Mouse (Mus musculus): ENCODE measurements around the gene Ajap1. TPM values are rescaled to one million over a fixed set of nuclear protein-coding genes. Genes with fewer than 3 reads are reported as not detected.

The Ajap1 gene
- polyA plus RNA-seq, 1 experiment: not detected

GRCm38 (mm10) chr4:153358243-153358550 is 124.4 kb downstream of the Ajap1 start:
- Histone ChIP-seq H3K27ac (ENCODE audit: control insufficient read depth, insufficient read depth, low read depth, low read length) (no peak overlapping the region), H3K4me1 (ENCODE audit: control insufficient read depth, insufficient read depth, low read length) (no peaks in the 10 kb centered on the region; the same call in 1 of the 2 replicates), H3K36me3 (ENCODE audit: control insufficient read depth, insufficient read depth, low read length) (no peaks in the 10 kb centered on the region), H3K4me3 (ENCODE audit: control insufficient read depth, low read depth, low read length) (no peak overlapping the region), H3K27me3 (ENCODE audit: control insufficient read depth, insufficient read depth, low read length) (no peaks in the 10 kb centered on the region)
- TF ChIP-seq CTCF (IDR thresholded peaks at IDR 0.05; ENCODE audit: control insufficient read depth, insufficient read depth, insufficient replicate concordance, low read depth, low read length) (no peak), POLR2A (IDR thresholded peaks at IDR 0.05; ENCODE audit: control insufficient read depth, low read depth, low read length) (no peak)

DNA sequence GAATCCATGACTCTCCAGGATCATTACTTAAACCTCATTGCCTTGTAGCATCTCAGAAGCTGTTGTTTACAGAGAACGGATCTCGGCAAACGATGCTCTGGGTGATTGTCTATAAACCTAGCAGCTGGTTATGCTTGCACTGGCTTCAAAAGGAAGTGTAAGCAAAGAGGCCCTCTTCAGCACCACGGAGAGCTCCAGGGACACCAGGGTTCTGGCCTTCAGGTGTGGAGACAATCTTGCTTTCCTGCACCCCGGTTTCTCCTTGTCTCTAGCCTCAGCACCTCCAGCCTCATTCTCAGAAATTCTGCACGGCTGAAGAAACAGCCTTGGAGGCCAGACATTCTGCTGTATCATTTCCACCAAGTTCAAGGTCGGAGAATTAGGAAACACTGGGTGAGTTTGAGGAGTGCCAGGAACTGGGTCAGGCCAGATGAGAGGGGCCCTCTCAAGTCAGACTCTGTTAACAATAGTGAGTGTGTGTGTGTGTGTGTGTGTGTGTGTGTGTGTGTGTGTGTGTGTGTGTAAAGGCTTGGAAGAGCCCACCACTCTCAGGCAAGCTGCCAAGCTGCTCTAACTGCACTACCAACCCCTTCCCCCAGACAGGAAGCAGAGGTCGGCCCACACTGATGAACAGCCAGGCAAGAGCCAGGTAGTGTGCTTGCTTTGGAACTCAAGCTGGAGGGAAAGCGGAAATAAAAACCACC is 124.9 kb downstream of the Ajap1 start:
- Histone ChIP-seq H3K27me3 (ENCODE audit: control insufficient read depth, insufficient read depth, low read length) (no peaks in the 10 kb centered on the region), H3K36me3 (ENCODE audit: control insufficient read depth, insufficient read depth, low read length) (no peaks in the 10 kb centered on the region), H3K4me3 (ENCODE audit: control insufficient read depth, low read depth, low read length) (no peak overlapping the region), H3K4me1 (ENCODE audit: control insufficient read depth, insufficient read depth, low read length) (no peaks in the 10 kb centered on the region; the same call in 1 of the 2 replicates), H3K27ac (ENCODE audit: control insufficient read depth, insufficient read depth, low read depth, low read length) (no peak overlapping the region)
- TF ChIP-seq POLR2A (IDR thresholded peaks at IDR 0.05; ENCODE audit: control insufficient read depth, low read depth, low read length) (no peak), CTCF (IDR thresholded peaks at IDR 0.05; ENCODE audit: control insufficient read depth, insufficient read depth, insufficient replicate concordance, low read depth, low read length) (no peak)

DNA sequence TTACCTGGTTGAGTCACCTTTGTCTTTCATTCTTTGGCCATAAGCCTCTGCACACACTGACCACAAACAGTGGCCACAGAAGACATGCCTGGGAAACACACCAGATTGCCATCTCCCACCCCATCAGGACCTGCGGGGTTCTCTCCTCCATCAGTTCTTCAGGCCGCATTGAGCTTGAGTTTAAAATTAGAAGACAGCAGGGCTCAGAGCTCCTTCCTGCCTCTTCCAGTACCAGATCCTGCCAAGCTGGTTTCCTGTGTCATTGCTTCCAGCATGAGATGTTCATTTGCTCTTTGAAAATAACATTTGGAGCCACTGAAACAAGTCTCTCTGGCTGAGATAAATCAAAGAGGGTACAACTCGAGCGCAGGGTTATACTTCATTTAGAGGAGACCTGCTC is 126.4 kb downstream of the Ajap1 start:
- Histone ChIP-seq H3K27ac (ENCODE audit: control insufficient read depth, insufficient read depth, low read depth, low read length) (no peak overlapping the region), H3K4me3 (ENCODE audit: control insufficient read depth, low read depth, low read length) (no peak overlapping the region), H3K4me1 (ENCODE audit: control insufficient read depth, insufficient read depth, low read length) (no peaks in the 10 kb centered on the region; the same call in 1 of the 2 replicates), H3K36me3 (ENCODE audit: control insufficient read depth, insufficient read depth, low read length) (no peaks in the 10 kb centered on the region), H3K27me3 (ENCODE audit: control insufficient read depth, insufficient read depth, low read length) (no peaks in the 10 kb centered on the region)
- TF ChIP-seq POLR2A (IDR thresholded peaks at IDR 0.05; ENCODE audit: control insufficient read depth, low read depth, low read length) (no peak), CTCF (IDR thresholded peaks at IDR 0.05; ENCODE audit: control insufficient read depth, insufficient read depth, insufficient replicate concordance, low read depth, low read length) (no peak)

- Histone ChIP-seq H3K27ac (ENCODE audit: control insufficient read depth, insufficient read depth, low read depth, low read length) (no peak overlapping the region), H3K36me3 (ENCODE audit: control insufficient read depth, insufficient read depth, low read length) (no peaks in the 10 kb centered on the region), H3K27me3 (ENCODE audit: control insufficient read depth, insufficient read depth, low read length) (no peaks in the 10 kb centered on the region), H3K4me3 (ENCODE audit: control insufficient read depth, low read depth, low read length) (no peak overlapping the region), H3K4me1 (ENCODE audit: control insufficient read depth, insufficient read depth, low read length) (no peaks in the 10 kb centered on the region)
- TF ChIP-seq POLR2A (IDR thresholded peaks at IDR 0.05; ENCODE audit: control insufficient read depth, low read depth, low read length) (no peak), CTCF (IDR thresholded peaks at IDR 0.05; ENCODE audit: control insufficient read depth, insufficient read depth, insufficient replicate concordance, low read depth, low read length) (peak; percentile 73; the same call in 1 of the 2 replicates)
These were observed 137.6 kb downstream of the Ajap1 start for GRCm38 (mm10) chr4:153344999-153345398.

DNA sequence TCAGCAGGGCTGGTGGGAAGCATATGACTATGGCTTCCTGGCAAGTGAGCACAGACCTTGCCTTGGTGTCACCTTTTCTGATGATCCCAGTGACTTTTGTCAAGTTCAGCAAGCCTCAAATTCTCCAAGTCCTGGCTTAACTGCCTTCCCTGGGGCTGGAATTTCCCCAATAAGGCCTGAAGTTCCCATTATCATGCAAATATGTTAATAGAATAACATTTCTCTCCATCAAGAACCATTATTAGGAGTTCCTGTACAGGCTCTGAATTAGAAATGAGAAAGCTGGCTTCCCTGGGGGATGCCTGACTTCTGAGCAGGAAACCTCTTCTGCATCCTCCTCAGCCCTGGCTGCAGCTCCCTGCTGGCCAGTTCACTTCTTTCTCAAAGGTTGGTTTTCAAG is 141.7 kb downstream of the Ajap1 start:
- Histone ChIP-seq H3K4me3 (ENCODE audit: control insufficient read depth, low read depth, low read length) (no peak overlapping the region), H3K27ac (ENCODE audit: control insufficient read depth, insufficient read depth, low read depth, low read length) (no peak overlapping the region), H3K36me3 (ENCODE audit: control insufficient read depth, insufficient read depth, low read length) (no peaks in the 10 kb centered on the region), H3K4me1 (ENCODE audit: control insufficient read depth, insufficient read depth, low read length) (no peaks in the 10 kb centered on the region), H3K27me3 (ENCODE audit: control insufficient read depth, insufficient read depth, low read length) (no peaks in the 10 kb centered on the region)
- no peak for TF ChIP-seq POLR2A (IDR thresholded peaks at IDR 0.05; ENCODE audit: control insufficient read depth, low read depth, low read length)
- TF ChIP-seq CTCF (IDR thresholded peaks at IDR 0.05; ENCODE audit: control insufficient read depth, insufficient read depth, insufficient replicate concordance, low read depth, low read length): no peak

GRCm38 (mm10) chr4:153335301-153335799 is 147.3 kb downstream of the Ajap1 start:
- Histone ChIP-seq H3K4me3 (ENCODE audit: control insufficient read depth, low read depth, low read length) (no peak overlapping the region), H3K4me1 (ENCODE audit: control insufficient read depth, insufficient read depth, low read length) (no peaks in the 10 kb centered on the region), H3K27ac (ENCODE audit: control insufficient read depth, insufficient read depth, low read depth, low read length) (no peak overlapping the region), H3K36me3 (ENCODE audit: control insufficient read depth, insufficient read depth, low read length) (no peaks in the 10 kb centered on the region), H3K27me3 (ENCODE audit: control insufficient read depth, insufficient read depth, low read length) (no peaks in the 10 kb centered on the region)
- no peak for TF ChIP-seq POLR2A (IDR thresholded peaks at IDR 0.05; ENCODE audit: control insufficient read depth, low read depth, low read length)
- TF ChIP-seq CTCF (IDR thresholded peaks at IDR 0.05; ENCODE audit: control insufficient read depth, insufficient read depth, insufficient replicate concordance, low read depth, low read length): no peak

DNA sequence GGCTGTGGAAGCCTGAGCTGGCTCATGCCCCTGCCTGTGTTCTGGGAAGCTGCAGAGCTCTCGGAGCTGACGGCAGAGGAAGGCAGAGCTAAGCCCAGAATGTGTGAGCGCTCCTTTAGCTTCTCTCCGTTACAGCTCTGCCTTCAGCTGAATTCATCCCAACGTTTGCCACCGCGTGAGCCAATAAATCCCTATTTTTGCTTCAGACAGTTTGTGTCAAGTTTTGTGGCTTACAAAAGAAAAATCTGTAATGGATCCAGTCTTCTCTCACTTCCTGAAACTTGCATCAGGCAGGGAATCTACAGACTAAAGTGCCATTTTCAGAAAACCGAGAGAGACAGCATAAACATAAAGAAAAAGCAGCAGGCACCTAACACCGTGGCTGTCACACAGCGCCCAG is 154.8 kb downstream of the Ajap1 start:
- no peaks in the 10 kb centered on the region for H3K4me1 ChIP-seq (ENCODE audit: control insufficient read depth, insufficient read depth, low read length)
- no peaks in the 10 kb centered on the region for H3K36me3 ChIP-seq (ENCODE audit: control insufficient read depth, insufficient read depth, low read length)
- no peak overlapping the region for H3K27ac ChIP-seq (ENCODE audit: control insufficient read depth, insufficient read depth, low read depth, low read length)
- H3K27me3 ChIP-seq (ENCODE audit: control insufficient read depth, insufficient read depth, low read length): no peaks in the 10 kb centered on the region
- no peak overlapping the region for H3K4me3 ChIP-seq (ENCODE audit: control insufficient read depth, low read depth, low read length)
- TF ChIP-seq CTCF (IDR thresholded peaks at IDR 0.05; ENCODE audit: control insufficient read depth, insufficient read depth, insufficient replicate concordance, low read depth, low read length): no peak
- TF ChIP-seq POLR2A (IDR thresholded peaks at IDR 0.05; ENCODE audit: control insufficient read depth, low read depth, low read length): no peak

Data from testis, adult 2 months (tissue).